Mouse (Mus musculus) forebrain, postnatal 0 days (tissue): Measurements from ENCODE around the gene Akap8l. TPM values are rescaled to one million over a fixed set of nuclear protein-coding genes. Genes with fewer than 3 reads are reported as not detected.

Source experiments
- ATAC-seq: fragments of 200-750 bp; cut with Nextera tagmentation; 2 replicates; pipeline ENCODE4 v1.8.0; 2017; ENCODE audit warnings: mild to moderate bottlenecking, moderate library complexity
- DNase-seq: peaks from one replicate; pipeline ENCODE4 v3.0.0-alpha.2; 2015
- H3K27ac ChIP-seq: fragments of 300-500 bp; sonication (generic); 2 replicates; pipeline ENCODE4 v1.5.1; 2014; ENCODE audit warnings: low read depth, mild to moderate bottlenecking, antibody characterized with exemption, low read length, moderate library complexity, mixed read lengths
- H3K27me3 ChIP-seq: fragments of 300-500 bp; sonication (generic); 2 replicates; pipeline ENCODE4 v1.6.1; 2014; ENCODE audit warnings: mild to moderate bottlenecking, low read length, mixed read lengths; ENCODE audit not compliant: insufficient read depth
- H3K36me3 ChIP-seq: fragments of 300-500 bp; sonication (generic); 2 replicates; pipeline ENCODE4 v1.6.1; 2014; ENCODE audit warnings: mild to moderate bottlenecking, moderate library complexity; ENCODE audit not compliant: insufficient read depth
- H3K4me1 ChIP-seq: fragments of 300-500 bp; sonication (generic); 2 replicates; pipeline ENCODE4 v1.6.1; 2014; ENCODE audit warnings: antibody characterized with exemption; ENCODE audit not compliant: insufficient read depth
- H3K4me2 ChIP-seq: fragments of 300-500 bp; sonication (generic); 2 replicates; pipeline ENCODE4 v1.6.1; 2014; ENCODE audit warnings: low read depth, mild to moderate bottlenecking, moderate library complexity
- H3K4me3 ChIP-seq: fragments of 300-500 bp; sonication (generic); 2 replicates; pipeline ENCODE4 v1.5.1; 2014; ENCODE audit warnings: low read depth, low read length, mixed read lengths
- H3K9ac ChIP-seq: fragments of 300-500 bp; sonication (generic); 2 replicates; pipeline ENCODE4 v1.6.1; 2014; ENCODE audit warnings: mild to moderate bottlenecking
- H3K9me3 ChIP-seq: fragments of 300-500 bp; sonication (generic); 2 replicates; pipeline ENCODE4 v1.6.1; 2016; ENCODE audit warnings: low read length
- CTCF ChIP-seq: sonication (generic); IDR thresholded peaks from 2 replicates; pipeline ENCODE4 v1.5.1; 2016; ENCODE audit warnings: antibody characterized with exemption, control low read depth, low read depth
- WGBS: fragments of 180-500 bp; shearing (Covaris S2); extraction: QIAGEN DNeasy Blood & Tissue Kit; methylation state at CpG from one replicate; pipeline ENCODE4 v1.1.7; 2014; 5-methylcytosine and 5-hydroxymethylcytosine counted together
- polyA plus RNA-seq: library from polyadenylated mRNA; unstranded; fragments of >200 nt; fragmentation: Nextera tagmentation; extraction: Ambion mirVana; gene quantifications from 2 replicates; pipeline ENCODE4 v1.2.1, GENCODE M21; 2015
- total RNA-seq: library from RNA; depleted of rRNA; stranded (reverse); fragments of >200 nt; gene quantifications from 2 replicates; pipeline ENCODE4 v1.2.3, GENCODE M21; 2014

Gene Akap8l
- total and polyA plus RNA-seq, 2 experiments from 2014 or later: 74.2 to 80.5 TPM

DNA sequence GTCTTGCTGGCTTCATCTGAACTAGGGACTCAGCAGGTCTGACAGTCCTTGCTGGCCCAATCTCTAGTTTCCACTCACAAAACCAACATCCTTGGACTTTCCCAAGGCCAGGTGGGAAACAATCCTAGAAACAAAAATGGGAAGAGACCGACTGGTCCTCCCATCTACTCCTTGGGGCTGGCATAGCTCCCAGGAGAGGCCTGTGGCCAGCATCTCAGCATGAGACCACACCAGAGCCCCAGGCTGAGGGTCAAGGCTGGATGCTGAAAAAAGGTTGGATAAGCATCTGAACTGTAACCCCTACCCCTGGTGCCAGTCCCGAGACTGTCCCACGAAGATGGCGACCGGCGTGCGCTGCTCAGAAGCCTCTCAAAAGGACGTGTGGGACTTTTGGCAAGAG lies 37.6 kb downstream of the Akap8l start:
- H3K36me3 ChIP-seq: peaks cover 95% of the 10 kb centered on the region

DNA sequence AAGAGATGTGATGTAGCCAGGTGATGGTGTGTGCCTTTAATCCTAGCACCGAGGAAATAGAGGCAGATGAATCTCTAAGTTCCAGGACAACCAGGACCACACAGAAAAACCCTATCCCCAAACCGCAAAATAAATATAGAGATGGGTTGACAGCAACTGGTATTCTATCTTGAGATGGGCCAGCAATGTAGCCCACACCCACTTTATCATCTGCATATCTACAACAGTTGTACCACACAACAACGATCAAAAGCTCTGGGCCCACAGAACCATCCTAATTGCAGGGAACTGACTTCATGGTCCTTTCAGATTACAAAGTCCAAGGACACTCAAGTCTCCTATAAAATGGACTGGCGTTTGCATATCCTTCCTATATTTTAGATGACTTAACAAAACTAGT lies 42.4 kb downstream of the Akap8l start:
- 92% methylated on average over 4 of the region's 4 CpGs for WGBS
- Histone ChIP-seq H3K27ac (no peak overlapping the region), H3K36me3 (peaks cover 85% of the 10 kb centered on the region), H3K27me3 (no peaks in the 10 kb centered on the region), H3K9ac (no peak overlapping the region), H3K4me2 (no peak overlapping the region), H3K9me3 (no peaks in the 10 kb centered on the region), H3K4me3 (no peak overlapping the region), H3K4me1 (no peaks in the 10 kb centered on the region)
- DNase-seq: no peak
- no peak for TF ChIP-seq CTCF
- ATAC-seq: no peak

More for the DNA sequence above, 37.6 kb downstream of the Akap8l start:
- Histone ChIP-seq H3K4me2 (no peak overlapping the region), H3K9ac (no peak overlapping the region), H3K27me3 (no peaks in the 10 kb centered on the region), H3K9me3 (no peaks in the 10 kb centered on the region), H3K4me1 (no peaks in the 10 kb centered on the region), H3K4me3 (no peak overlapping the region), H3K27ac (no peak overlapping the region)
- ATAC-seq (no peak), DNase-seq (no peak)
- WGBS: 93% methylated on average over 8 of the region's 8 CpGs
- no peak for TF ChIP-seq CTCF

DNA sequence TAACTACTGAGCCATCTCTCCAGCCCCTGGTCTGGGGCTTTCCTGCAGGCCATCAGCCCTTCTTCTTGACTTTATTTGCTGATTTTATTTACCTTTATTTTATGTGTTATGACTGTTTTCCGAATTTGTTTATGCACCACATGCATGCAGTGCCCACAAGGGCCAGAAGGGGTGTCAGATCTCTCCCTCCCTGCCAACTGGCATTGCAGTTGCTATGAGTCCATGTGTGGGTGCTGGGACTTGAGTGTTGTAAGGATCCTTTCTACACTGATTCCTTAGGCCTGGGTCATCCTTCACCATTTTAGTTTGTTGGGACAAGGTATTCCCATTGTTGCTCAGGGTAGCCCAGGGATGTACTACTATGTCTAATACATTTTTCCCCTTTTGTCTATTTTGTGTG lies 52.3 kb downstream of the Akap8l start:
- Histone ChIP-seq H3K4me2 (no peak overlapping the region), H3K9me3 (no peaks in the 10 kb centered on the region), H3K4me1 (no peaks in the 10 kb centered on the region), H3K4me3 (no peak overlapping the region), H3K27me3 (no peaks in the 10 kb centered on the region), H3K27ac (no peak overlapping the region), H3K36me3 (no peaks in the 10 kb centered on the region), H3K9ac (no peak overlapping the region)
- WGBS: 96% methylated on average over 1 of the region's 1 CpGs
- TF ChIP-seq CTCF: peak; percentile 12; the same call in 1 of the 2 replicates
- DNase-seq (no peak), ATAC-seq (no peak)

DNA sequence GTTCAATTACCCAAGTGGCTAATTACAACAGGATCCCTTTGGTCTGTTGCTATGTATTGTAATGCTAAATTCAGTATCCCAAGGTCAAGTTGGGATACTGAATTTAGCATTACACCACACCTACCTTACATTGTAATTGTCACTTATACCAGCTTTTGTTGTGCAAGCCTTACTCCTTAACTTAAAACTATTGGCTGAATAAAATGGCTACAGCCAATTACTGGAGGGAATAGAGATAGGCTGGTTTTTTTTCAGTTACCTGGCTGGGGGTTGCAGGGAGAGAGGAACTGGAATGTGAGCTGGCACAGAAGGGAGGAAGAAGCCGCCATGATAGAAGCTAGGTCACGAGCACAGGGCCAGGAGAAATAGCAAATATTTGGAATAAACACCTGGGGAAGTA lies 54.5 kb downstream of the Akap8l start:
- DNase-seq (no peak), ATAC-seq (no peak)
- H3K36me3 ChIP-seq: no peaks in the 10 kb centered on the region
- H3K9me3 ChIP-seq: no peaks in the 10 kb centered on the region
- H3K9ac ChIP-seq: no peak overlapping the region
- H3K4me1 ChIP-seq: no peaks in the 10 kb centered on the region
- H3K27me3 ChIP-seq: no peaks in the 10 kb centered on the region
- TF ChIP-seq CTCF: no peak
- H3K4me3 ChIP-seq: no peak overlapping the region
- WGBS: 84% methylated on average over 2 of the region's 2 CpGs
- no peak overlapping the region for H3K27ac ChIP-seq
- H3K4me2 ChIP-seq: no peak overlapping the region

DNA sequence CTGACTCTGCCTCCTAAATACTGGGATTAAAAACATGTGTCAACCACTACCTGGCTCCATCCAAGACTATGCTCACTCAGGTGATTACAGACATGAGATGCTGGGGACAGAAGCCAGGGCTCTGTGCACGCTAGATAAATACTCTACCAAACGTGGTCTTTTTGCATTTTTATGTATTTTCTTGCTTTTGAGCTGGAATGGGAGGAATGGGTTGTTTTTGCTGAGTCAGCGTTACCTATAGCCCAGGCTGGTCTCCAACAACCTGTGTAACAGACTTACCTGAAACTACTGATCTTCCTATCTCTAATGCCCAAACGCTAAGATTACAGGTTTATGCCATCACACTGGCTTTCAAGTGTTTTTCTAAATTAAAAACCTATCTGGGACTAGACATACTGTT lies 55.2 kb downstream of the Akap8l start:
- H3K4me2 ChIP-seq: no peak overlapping the region

DNA sequence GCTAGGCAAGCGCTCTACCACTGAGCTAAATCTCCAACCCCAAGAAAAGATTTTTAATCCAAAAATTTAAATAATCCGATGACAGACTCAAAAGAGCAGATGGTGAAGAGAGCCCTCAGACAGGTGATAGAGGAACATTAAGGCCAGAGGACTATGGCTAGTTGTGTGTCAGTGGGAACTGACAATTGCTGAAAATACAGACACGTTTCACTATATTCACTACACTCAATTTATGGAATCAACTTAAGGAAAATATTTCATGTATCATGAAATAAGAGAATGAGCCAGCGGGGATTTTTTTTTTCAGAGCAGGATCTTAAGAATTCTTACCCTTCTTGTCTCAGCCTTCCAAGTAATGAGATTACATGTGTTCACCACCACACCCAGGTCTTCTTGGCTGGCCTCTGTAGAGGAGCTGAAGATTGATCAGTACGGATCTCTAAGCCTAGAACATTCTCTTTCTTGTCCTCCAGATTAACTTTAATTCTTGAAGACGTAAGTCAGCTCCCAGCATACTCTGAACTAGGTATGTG lies 65.2 kb downstream of the Akap8l start:
- Histone ChIP-seq H3K27ac (peak overlapping the region; percentile 99), H3K4me1 (peaks cover 10% of the 10 kb centered on the region), H3K9ac (peak overlapping the region; percentile 96), H3K4me2 (peak overlapping the region; percentile 74), H3K36me3 (no peaks in the 10 kb centered on the region), H3K27me3 (no peaks in the 10 kb centered on the region), H3K4me3 (peak overlapping the region; percentile 87), H3K9me3 (no peaks in the 10 kb centered on the region)
- WGBS: 40% methylated on average over 6 of the region's 6 CpGs
- DNase-seq: no peak
- ATAC-seq: no peak
- no peak for TF ChIP-seq CTCF

More for the DNA sequence above, 55.2 kb downstream of the Akap8l start:
- no peak for TF ChIP-seq CTCF
- no peaks in the 10 kb centered on the region for H3K27me3 ChIP-seq
- WGBS: 81% methylated on average over 4 of the region's 4 CpGs
- H3K4me1 ChIP-seq: no peaks in the 10 kb centered on the region
- H3K9me3 ChIP-seq: no peaks in the 10 kb centered on the region
- H3K4me3 ChIP-seq: no peak overlapping the region
- H3K9ac ChIP-seq: no peak overlapping the region
- no peak for DNase-seq
- ATAC-seq: no peak
- H3K27ac ChIP-seq: no peak overlapping the region
- H3K36me3 ChIP-seq: no peaks in the 10 kb centered on the region

DNA sequence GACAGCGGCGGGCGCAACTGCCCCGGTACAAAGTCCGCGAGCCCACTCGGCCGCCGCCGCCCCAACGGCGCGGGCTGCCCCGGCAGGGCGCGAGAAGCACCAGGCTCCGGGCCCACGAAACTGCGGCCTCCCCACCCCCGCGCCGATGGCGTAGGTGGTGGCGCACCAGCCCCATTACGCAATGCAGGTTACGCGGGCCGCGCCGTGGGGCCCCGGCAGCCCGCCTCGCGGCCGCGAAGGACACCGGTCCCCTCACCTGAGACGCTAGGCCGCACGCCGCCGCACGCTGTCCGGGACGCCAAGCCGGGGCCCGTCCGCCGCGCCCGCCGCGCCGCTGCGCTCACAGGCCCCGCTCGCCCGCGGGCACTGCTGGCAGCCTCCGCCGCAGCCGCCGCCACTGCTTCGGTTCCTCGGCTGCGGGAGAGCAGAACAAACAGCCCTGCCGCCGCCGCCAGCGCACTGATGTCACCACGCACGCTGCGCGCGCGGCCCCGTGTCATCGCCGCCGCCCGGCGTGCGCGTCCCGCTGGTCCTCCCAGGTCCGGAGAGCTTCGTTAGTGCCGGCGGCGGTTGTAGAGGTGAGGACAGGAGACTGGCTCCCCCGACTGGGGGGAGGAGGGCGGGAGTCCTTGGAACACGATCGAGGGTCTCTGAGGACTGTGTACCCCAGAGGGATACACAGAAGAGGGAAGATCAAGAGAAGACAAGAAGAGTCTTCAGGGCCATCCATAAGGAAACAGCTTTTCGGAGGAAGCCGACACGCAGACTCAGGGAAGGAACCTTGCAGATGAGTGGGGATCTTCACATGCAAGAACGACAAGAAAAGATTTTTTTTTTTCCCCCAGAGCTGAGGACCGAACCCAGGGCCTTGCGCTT lies 65.9 kb downstream of the Akap8l start, which contains the start of gene Brd4:
Gene Brd4, minus strand, starts transcription at position 461 of the 876 bp plus-strand sequence.
- H3K4me2 ChIP-seq: peak within 1 kb of the TSS; percentile 74
- peak; percentile 96 for ATAC-seq
- peak; percentile 95 for DNase-seq
- H3K36me3 ChIP-seq: no peaks in the 10 kb centered on the region
- H3K27me3 ChIP-seq: no peaks in the 10 kb centered on the region
- peak within 1 kb of the TSS; percentile 99 for H3K27ac ChIP-seq
- H3K4me3 ChIP-seq: peak within 1 kb of the TSS; percentile 87
- peak within 1 kb of the TSS; percentile 96 for H3K9ac ChIP-seq
- 3% methylated on average over 74 of the region's 100 CpGs for WGBS
- TF ChIP-seq CTCF: no peak
- peaks cover 14% of the 10 kb centered on the region for H3K4me1 ChIP-seq
- no peaks in the 10 kb centered on the region for H3K9me3 ChIP-seq
